Mouse (Mus musculus): ENCODE measurements at regions not wholly inside any gene's neighbourhood (a gene's known extent, or its start where the extent isn't known, plus 50 kb on each side); places are given as distances from the start of the nearest gene placed in this dataset.

- no peak for TF ChIP-seq CTCF (IDR thresholded peaks at IDR 0.05)
- no peak overlapping the region for H3K4me3 ChIP-seq
- no peak overlapping the region for H3K27ac ChIP-seq
- intact Hi-C loops (cut with DNase I): no loop called here
- DNase-seq: no peak
Measured at GRCm38 (mm10) chr2:166351984-166352383, 196.5 kb upstream of the Sulf2 start.

- TF ChIP-seq CTCF (IDR thresholded peaks at IDR 0.05): no peak
- intact Hi-C loops (cut with DNase I): no loop called here
- no peak for DNase-seq
- Histone ChIP-seq H3K27ac (no peak overlapping the region), H3K4me3 (no peak overlapping the region)
Measured at GRCm38 (mm10) chr2:166351581-166351980, 196.1 kb upstream of the Sulf2 start.

- H3K27ac ChIP-seq: no peak overlapping the region
- intact Hi-C loops (cut with DNase I): no loop called here
- no peak for TF ChIP-seq CTCF (IDR thresholded peaks at IDR 0.05)
- no peak overlapping the region for H3K4me3 ChIP-seq
- no peak for DNase-seq
Measured at GRCm38 (mm10) chr2:166348654-166349053, 193.2 kb upstream of the Sulf2 start.

- TF ChIP-seq CTCF (IDR thresholded peaks at IDR 0.05): no peak
- Histone ChIP-seq H3K27ac (no peak overlapping the region), H3K4me3 (no peak overlapping the region)
- intact Hi-C loops (cut with DNase I): no loop called here
- no peak for DNase-seq
Measured at GRCm38 (mm10) chr2:166346421-166347182, 191.1 kb upstream of the Sulf2 start.

- H3K27ac ChIP-seq: no peak overlapping the region
- intact Hi-C loops (cut with DNase I): no loop called here
- no peak for DNase-seq
- H3K4me3 ChIP-seq: no peak overlapping the region
- TF ChIP-seq CTCF (IDR thresholded peaks at IDR 0.05): no peak
Measured at GRCm38 (mm10) chr2:166343551-166344340, 188.3 kb upstream of the Sulf2 start.

GRCm38 (mm10) chr2:166342407-166342806, 186.9 kb upstream of the Sulf2 start:
- peak overlapping the region; percentile 7; the same call in 1 of the 2 replicates for H3K27ac ChIP-seq
- TF ChIP-seq CTCF (IDR thresholded peaks at IDR 0.05): no peak
- intact Hi-C loops (cut with DNase I): no loop called here
- no peak overlapping the region for H3K4me3 ChIP-seq
- DNase-seq: peak; percentile 77

GRCm38 (mm10) chr2:166340196-166340595, 184.7 kb upstream of the Sulf2 start:
- intact Hi-C loops (cut with DNase I): no loop called here
- no peak overlapping the region for H3K27ac ChIP-seq
- TF ChIP-seq CTCF (IDR thresholded peaks at IDR 0.05): no peak
- H3K4me3 ChIP-seq: no peak overlapping the region
- DNase-seq: no peak

- Histone ChIP-seq H3K27ac (no peak overlapping the region), H3K4me3 (no peak overlapping the region)
- peak; percentile 37 for TF ChIP-seq CTCF (IDR thresholded peaks at IDR 0.05)
- no peak for DNase-seq
- intact Hi-C loops (cut with DNase I): no loop called here
Measured at GRCm38 (mm10) chr2:166339427-166339826, 184.0 kb upstream of the Sulf2 start.

- DNase-seq: no peak
- H3K27ac ChIP-seq: no peak overlapping the region
- intact Hi-C loops (cut with DNase I): no loop called here
- H3K4me3 ChIP-seq: no peak overlapping the region
- peak; percentile 10; the same call in 1 of the 2 replicates for TF ChIP-seq CTCF (IDR thresholded peaks at IDR 0.05)
Measured at GRCm38 (mm10) chr2:166338396-166339085, 183.1 kb upstream of the Sulf2 start.

- intact Hi-C loops (cut with DNase I): no loop called here
- no peak overlapping the region for H3K27ac ChIP-seq
Measured at GRCm38 (mm10) chr2:166337666-166338065, 182.2 kb upstream of the Sulf2 start.

GRCm38 (mm10) chr2:166335702-166336101, 180.2 kb upstream of the Sulf2 start:
- 0 out of 2 replicates have a peak overlapping the region, but pooled peaks have one; percentile 1 for H3K27ac ChIP-seq
- no peak overlapping the region for H3K4me3 ChIP-seq
- no peak for TF ChIP-seq CTCF (IDR thresholded peaks at IDR 0.05)
- intact Hi-C loops (cut with DNase I): no loop called here
- DNase-seq: peak; percentile 85

More at GRCm38 (mm10) chr2:166337666-166338065, 182.2 kb upstream of the Sulf2 start:
- TF ChIP-seq CTCF (IDR thresholded peaks at IDR 0.05): no peak
- H3K4me3 ChIP-seq: no peak overlapping the region
- DNase-seq: no peak

GRCm38 (mm10) chr2:166334559-166334958, 179.1 kb upstream of the Sulf2 start:
- DNase-seq: no peak
- no peak overlapping the region for H3K4me3 ChIP-seq
- intact Hi-C loops (cut with DNase I): no loop called here
- no peak for TF ChIP-seq CTCF (IDR thresholded peaks at IDR 0.05)
- no peak overlapping the region for H3K27ac ChIP-seq

GRCm38 (mm10) chr2:166333818-166334217, 178.4 kb upstream of the Sulf2 start:
- Histone ChIP-seq H3K4me3 (no peak overlapping the region), H3K27ac (no peak overlapping the region)
- intact Hi-C loops (cut with DNase I): no loop called here
- DNase-seq: no peak
- no peak for TF ChIP-seq CTCF (IDR thresholded peaks at IDR 0.05)

All from gastrocnemius, adult 2 months (tissue).